11 mouse cellular contexts compared by ENCODE assay signal in the genomic region with DNA sequence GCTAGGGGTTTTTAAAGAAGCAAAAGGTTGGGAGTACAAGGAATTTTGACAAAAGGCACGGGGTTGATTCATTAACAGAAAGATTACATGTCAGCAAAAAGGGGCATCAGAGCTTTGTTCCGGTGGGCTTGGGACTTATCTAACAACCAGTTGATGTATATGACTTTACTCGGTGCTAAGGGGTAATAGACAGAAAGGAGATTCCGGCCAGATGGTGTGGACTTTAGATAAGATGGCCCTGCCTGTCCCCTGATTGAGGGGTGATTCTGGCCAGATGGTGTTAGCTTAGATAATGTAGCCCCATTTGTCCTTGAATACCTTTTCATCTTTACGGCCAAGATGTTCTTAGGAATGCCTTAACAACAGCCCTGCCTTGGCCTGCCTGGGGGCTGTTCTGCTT. TPM values are rescaled to one million over a fixed set of nuclear protein-coding genes. Genes with fewer than 3 reads are reported as not detected.
"Had no signal": no experiment of that assay in that cellular context is flagged by ENCODE, and none has a peak within 500 bp of the region (broad histone marks: within the 10 kb centered on the region; RNA-seq: fewer than 3 reads in every experiment).

No protein-coding gene starts in this region.

RNA-seq across cellular contexts. Expression of gene 4930467E23Rik, which starts 54.5 kb away (rescaled TPM):
- polyA plus RNA-seq: neural tube, embryonic 14.5 days; neural tube, embryonic 15.5 days; small intestine, adult 2 months; spleen, adult 2 months; stomach, embryonic 14.5 days; stomach, embryonic 15.5 days; stomach, embryonic 16.5 days; stomach, postnatal 0 days; thymus, adult 2 months; thymus, postnatal 0 days; urinary bladder, adult 2 months had no signal
